Mouse (Mus musculus) kidney, adult 2 months (tissue): ENCODE measurements around the gene Hip1.

ENCODE experiments used
- CTCF ChIP-seq: fragments of 200-500 bp; conservative IDR thresholded peaks from 2 replicates; pipeline ENCODE4 v1.5.1; 2011; ENCODE audit warnings: low read depth, mild to moderate bottlenecking, control low read depth, low read length, moderate library complexity, mixed read lengths; ENCODE audit not compliant: insufficient read depth, insufficient read length
- POLR2A ChIP-seq: fragments of 200-500 bp; IDR thresholded peaks from one replicate; pipeline ENCODE4 v1.6.1; 2011; ENCODE audit warnings: low read depth, low read length, control low read depth

DNA sequence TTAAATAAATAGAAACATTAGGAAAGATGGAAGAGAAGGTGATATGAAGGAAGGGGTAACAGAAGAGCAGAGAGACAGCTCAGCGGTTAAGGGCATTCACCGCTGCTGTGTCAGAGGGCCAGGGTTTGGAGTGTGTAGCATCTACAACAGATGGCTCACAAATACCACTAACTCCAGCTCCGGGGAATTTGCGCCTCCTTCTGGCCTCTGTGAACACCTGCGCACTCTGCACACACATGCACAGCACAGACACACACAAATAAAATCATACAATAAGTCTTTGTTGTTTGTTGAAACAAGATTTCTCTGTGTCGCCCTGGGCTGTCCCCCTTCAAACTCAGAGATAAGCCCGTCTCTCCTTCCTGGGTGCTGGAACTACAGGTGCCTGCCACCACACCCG is 49.4 kb downstream of the Hip1 start:
- TF ChIP-seq CTCF (no peak), POLR2A (no peak)
